Mouse (Mus musculus) neural tube, embryonic 14.5 days (tissue): ENCODE results near the gene Grik2. TPM values are rescaled to one million over a fixed set of nuclear protein-coding genes. Genes with fewer than 3 reads are reported as not detected.
A peak's percentile ranks its signal among the peaks of the same experiment; 100 is the strongest.

Source experiments
- ATAC-seq: fragments of 200-750 bp; cut with Nextera tagmentation; 2 replicates; pipeline ENCODE4 v1.8.0; 2017; ENCODE audit warnings: low read depth, mild to moderate bottlenecking, moderate TSS enrichment, moderate library complexity
- H3K27ac ChIP-seq: fragments of 300-500 bp; sonication (generic); 2 replicates; pipeline ENCODE4 v1.5.1; 2014; ENCODE audit warnings: low read depth, mild to moderate bottlenecking, control low read depth, low read length, moderate library complexity, mixed read lengths
- H3K27me3 ChIP-seq: fragments of 300-500 bp; sonication (generic); 2 replicates; pipeline ENCODE4 v1.6.1; 2014; ENCODE audit warnings: low read length; ENCODE audit not compliant: control insufficient read depth, insufficient read depth
- H3K36me3 ChIP-seq: fragments of 300-500 bp; sonication (generic); 2 replicates; pipeline ENCODE4 v1.6.1; 2014; ENCODE audit warnings: low read length, mixed read lengths; ENCODE audit not compliant: control insufficient read depth, insufficient read depth
- H3K4me1 ChIP-seq: fragments of 300-500 bp; sonication (generic); 2 replicates; pipeline ENCODE4 v1.6.1; 2014; ENCODE audit warnings: low read length; ENCODE audit not compliant: control insufficient read depth, insufficient read depth
- H3K4me2 ChIP-seq: fragments of 300-500 bp; sonication (generic); 2 replicates; pipeline ENCODE4 v1.6.1; 2014; ENCODE audit warnings: mild to moderate bottlenecking, low read depth, low read length, control low read depth
- H3K4me3 ChIP-seq: fragments of 300-500 bp; sonication (generic); 2 replicates; pipeline ENCODE4 v1.5.1; 2014; ENCODE audit warnings: low read depth, low read length, control low read depth, mixed read lengths
- H3K9ac ChIP-seq: fragments of 300-500 bp; sonication (generic); replicated peaks from 2 replicates; pipeline ENCODE4 v1.6.1; 2014; ENCODE audit warnings: low read depth, mild to moderate bottlenecking, control low read depth, low read length, mixed read lengths
- H3K9me3 ChIP-seq: fragments of 300-500 bp; sonication (generic); 2 replicates; pipeline ENCODE4 v1.6.1; 2016; ENCODE audit warnings: low read length; ENCODE audit not compliant: control insufficient read depth
- WGBS: fragments of 180-500 bp; shearing (Covaris S2); extraction: QIAGEN DNeasy Blood & Tissue Kit; methylation state at CpG from one replicate; pipeline ENCODE4 v1.1.7; 2014; 5-methylcytosine and 5-hydroxymethylcytosine counted together
- polyA plus RNA-seq: library from polyadenylated mRNA; unstranded; fragments of >200 nt; fragmentation: Nextera tagmentation; extraction: Ambion mirVana; gene quantifications from 2 replicates; pipeline ENCODE4 v1.2.1, GENCODE M21; 2014

The Grik2 gene
- polyA plus RNA-seq = 53.9 and 69.6 TPM in 2 replicates

- H3K4me3 ChIP-seq = peak within 1 kb of the TSS; percentile 88
- peaks cover 8% of the 10 kb centered on the region for H3K4me1 ChIP-seq
- peak within 1 kb of the TSS; percentile 94 for H3K27ac ChIP-seq
- no peaks in the 10 kb centered on the region for H3K9me3 ChIP-seq
- H3K9ac ChIP-seq = peak within 1 kb of the TSS; percentile 91
- peak; percentile 94 for ATAC-seq
- under 1% methylated on average over 25 of the region's 41 CpGs for WGBS
- no peaks in the 10 kb centered on the region for H3K36me3 ChIP-seq
- H3K27me3 ChIP-seq = no peaks in the 10 kb centered on the region
- H3K4me2 ChIP-seq = peak within 1 kb of the TSS; percentile 54
Observed at GRCm38 (mm10) chr10:49788381-49788906, at the start of gene Grik2. Gene Grik2 (minus strand): TSS chr10:49788766.

GRCm38 (mm10) chr10:49834392-49834791 is 45.8 kb upstream of the Grik2 start:
- Histone ChIP-seq H3K27me3 (no peaks in the 10 kb centered on the region), H3K4me3 (no peak overlapping the region), H3K9ac (no peak overlapping the region), H3K27ac (no peak overlapping the region), H3K4me2 (no peak overlapping the region), H3K36me3 (no peaks in the 10 kb centered on the region), H3K9me3 (no peaks in the 10 kb centered on the region), H3K4me1 (no peaks in the 10 kb centered on the region)
- WGBS = 94% methylated on average over 3 of the region's 3 CpGs
- ATAC-seq = no peak

DNA sequence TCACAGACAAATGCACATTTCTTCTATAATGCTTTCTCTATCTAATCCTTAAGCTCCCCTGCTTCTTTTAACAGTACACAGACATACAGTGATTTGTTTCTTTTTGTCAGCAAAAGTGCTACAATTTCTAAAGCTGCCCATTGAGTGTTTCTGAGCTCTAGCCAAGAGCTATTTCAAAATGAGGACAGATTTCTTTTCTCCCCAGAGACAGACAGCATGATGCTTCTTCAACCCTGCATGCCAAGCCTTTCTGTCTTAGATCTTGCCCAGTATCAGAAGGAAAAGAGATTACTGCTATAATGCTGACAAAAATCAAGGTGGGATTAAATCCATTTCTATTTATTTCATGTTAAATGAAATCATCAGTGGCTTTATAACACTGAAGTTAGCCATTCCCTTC is 18.7 kb upstream of the Grik2 start:
- H3K4me2 ChIP-seq = no peak overlapping the region

GRCm38 (mm10) chr10:49801001-49801400 is 12.4 kb upstream of the Grik2 start:
- no peaks in the 10 kb centered on the region for H3K27me3 ChIP-seq
- H3K27ac ChIP-seq = no peak overlapping the region
- H3K4me1 ChIP-seq = no peaks in the 10 kb centered on the region
- no peak overlapping the region for H3K9ac ChIP-seq
- ATAC-seq = no peak
- H3K9me3 ChIP-seq = no peaks in the 10 kb centered on the region
- 82% methylated on average over 1 of the region's 1 CpGs for WGBS
- no peak overlapping the region for H3K4me2 ChIP-seq
- H3K36me3 ChIP-seq = no peaks in the 10 kb centered on the region
- no peak overlapping the region for H3K4me3 ChIP-seq

More for the DNA sequence above, 18.7 kb upstream of the Grik2 start:
- H3K36me3 ChIP-seq = no peaks in the 10 kb centered on the region
- H3K27me3 ChIP-seq = no peaks in the 10 kb centered on the region
- no peak overlapping the region for H3K27ac ChIP-seq
- H3K9ac ChIP-seq = no peak overlapping the region
- ATAC-seq = no peak
- H3K4me1 ChIP-seq = no peaks in the 10 kb centered on the region
- H3K4me3 ChIP-seq = no peak overlapping the region
- no peaks in the 10 kb centered on the region for H3K9me3 ChIP-seq

- ATAC-seq = no peak
- H3K27me3 ChIP-seq = no peaks in the 10 kb centered on the region
Observed at GRCm38 (mm10) chr10:49794129-49794528, 5.6 kb upstream of the Grik2 start.

DNA sequence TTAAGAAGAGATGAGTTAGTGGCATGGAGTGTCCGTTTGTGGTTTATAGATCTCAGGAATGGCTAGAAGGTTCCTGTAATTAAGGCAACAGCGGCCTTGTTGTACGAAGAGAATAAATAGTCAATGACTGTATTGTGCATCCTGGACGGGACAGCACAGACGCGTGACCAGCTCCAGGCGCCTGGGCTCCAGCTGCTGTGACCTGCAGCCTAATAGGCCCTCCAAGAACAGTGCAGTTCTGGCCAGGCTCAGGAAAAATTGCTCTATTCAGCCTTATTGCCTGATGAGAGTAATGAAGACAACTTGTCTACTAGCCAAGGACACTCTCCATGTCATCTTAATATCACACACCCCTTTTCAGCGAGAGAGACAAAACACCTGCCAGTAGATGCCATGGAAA is 1.8 kb upstream of the Grik2 start:
- peak; percentile 29; the same call in 1 of the 2 replicates for ATAC-seq
- 21% methylated on average over 8 of the region's 8 CpGs for WGBS
- Histone ChIP-seq H3K27ac (no peak overlapping the region), H3K27me3 (no peaks in the 10 kb centered on the region), H3K4me2 (peak overlapping the region; percentile 54; the same call in 1 of the 2 replicates), H3K9me3 (no peaks in the 10 kb centered on the region), H3K9ac (no peak overlapping the region), H3K4me3 (no peak overlapping the region), H3K36me3 (no peaks in the 10 kb centered on the region), H3K4me1 (peaks cover 4% of the 10 kb centered on the region)

More at GRCm38 (mm10) chr10:49794129-49794528, 5.6 kb upstream of the Grik2 start:
- Histone ChIP-seq H3K9me3 (no peaks in the 10 kb centered on the region), H3K9ac (no peak overlapping the region), H3K4me2 (no peak overlapping the region), H3K36me3 (no peaks in the 10 kb centered on the region), H3K4me1 (peaks cover 3% of the 10 kb centered on the region), H3K4me3 (no peak overlapping the region), H3K27ac (no peak overlapping the region)

- Histone ChIP-seq H3K4me3 (peak overlapping the region; percentile 88; the same call in 1 of the 2 replicates), H3K4me2 (peak overlapping the region; percentile 54), H3K27ac (no peak overlapping the region), H3K36me3 (no peaks in the 10 kb centered on the region), H3K9ac (no peak overlapping the region), H3K4me1 (peaks cover 4% of the 10 kb centered on the region), H3K27me3 (no peaks in the 10 kb centered on the region), H3K9me3 (no peaks in the 10 kb centered on the region)
- ATAC-seq = no peak
- 45% methylated on average over 4 of the region's 4 CpGs for WGBS
Observed at GRCm38 (mm10) chr10:49789711-49790110, 1.1 kb upstream of the Grik2 start.

GRCm38 (mm10) chr10:49788914-49789313 is 348 bp upstream of the Grik2 start:
- Histone ChIP-seq H3K9me3 (no peaks in the 10 kb centered on the region), H3K4me1 (peaks cover 4% of the 10 kb centered on the region), H3K27me3 (no peaks in the 10 kb centered on the region), H3K4me3 (peak overlapping the region; percentile 88), H3K9ac (peak overlapping the region; percentile 91), H3K4me2 (peak overlapping the region; percentile 54), H3K27ac (peak overlapping the region; percentile 94), H3K36me3 (no peaks in the 10 kb centered on the region)
- whole genome bisulfite sequencing = 8% methylated on average over 5 of the region's 5 CpGs
- peak; percentile 61 for ATAC-seq

- H3K27ac ChIP-seq = no peak overlapping the region
Observed at GRCm38 (mm10) chr10:49786630-49787029, 1.9 kb downstream of the Grik2 start.

More at GRCm38 (mm10) chr10:49786630-49787029, 1.9 kb downstream of the Grik2 start:
- Histone ChIP-seq H3K4me3 (peak overlapping the region; percentile 88), H3K4me1 (peaks cover 8% of the 10 kb centered on the region), H3K9me3 (no peaks in the 10 kb centered on the region), H3K4me2 (peak overlapping the region; percentile 54), H3K9ac (peak overlapping the region; percentile 57), H3K27me3 (no peaks in the 10 kb centered on the region), H3K36me3 (no peaks in the 10 kb centered on the region)
- 29% methylated on average over 3 of the region's 3 CpGs for WGBS
- no peak for ATAC-seq
